Mouse (Mus musculus): ENCODE measurements around the gene Nat9. TPM values are rescaled to one million over a fixed set of nuclear protein-coding genes. Genes with fewer than 3 reads are reported as not detected.

The Nat9 gene
- total and polyA plus RNA-seq, 2 experiments from 2014 or later, result 7.7 to 21.6 TPM

DNA sequence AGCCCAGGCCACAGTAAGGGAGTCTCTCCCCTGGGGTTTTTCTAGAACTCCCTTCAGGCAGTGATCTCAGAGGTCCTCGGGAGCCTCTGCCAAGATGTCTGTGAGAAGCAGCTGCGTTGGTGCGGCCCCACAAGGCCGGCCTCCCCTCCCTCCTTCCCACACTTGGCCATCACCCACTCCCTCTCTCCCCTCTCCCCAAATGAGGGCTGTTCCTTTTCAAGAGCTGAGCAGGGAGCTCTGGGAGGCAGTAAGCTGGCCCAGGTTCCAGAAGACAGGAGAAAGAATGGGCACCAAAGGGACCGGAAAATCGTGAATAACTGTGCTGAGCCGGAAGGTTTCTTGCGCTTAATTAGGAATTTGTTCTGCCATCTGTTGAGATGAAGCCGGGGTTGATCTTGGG is 44.3 kb upstream of the Nat9 start:
- Histone ChIP-seq H3K4me2 (ENCODE audit: low read depth, low read length) (no peak overlapping the region), H3K27ac (ENCODE audit: low read depth) (peak overlapping the region; percentile 52; the same call in 1 of the 2 replicates), H3K9me3 (replicated peaks; ENCODE audit: control insufficient read depth, low read length) (no peaks in the 10 kb centered on the region), H3K36me3 (replicated peaks; ENCODE audit: control insufficient read depth, insufficient read depth, low read length) (no peaks in the 10 kb centered on the region), H3K9ac (replicated peaks; ENCODE audit: low read depth, low read length) (no peak overlapping the region), H3K4me1 (ENCODE audit: control insufficient read depth, insufficient read depth) (peaks cover 14% of the 10 kb centered on the region), H3K27me3 (ENCODE audit: control insufficient read depth, insufficient read depth, low read length) (no peaks in the 10 kb centered on the region), H3K4me3 (ENCODE audit: low read depth, low read length) (no peak overlapping the region)
- WGBS, result 79% methylated on average over 9 of the region's 9 CpGs
- TF ChIP-seq EP300 (IDR thresholded peaks at IDR 0.05; ENCODE audit: low read depth) (no peak), CTCF (IDR thresholded peaks at IDR 0.05; ENCODE audit: low read depth) (no peak)
- ATAC-seq (ENCODE audit: insufficient read depth, low read depth) (no peak), DNase-seq (ENCODE audit: low spot score) (no peak)

DNA sequence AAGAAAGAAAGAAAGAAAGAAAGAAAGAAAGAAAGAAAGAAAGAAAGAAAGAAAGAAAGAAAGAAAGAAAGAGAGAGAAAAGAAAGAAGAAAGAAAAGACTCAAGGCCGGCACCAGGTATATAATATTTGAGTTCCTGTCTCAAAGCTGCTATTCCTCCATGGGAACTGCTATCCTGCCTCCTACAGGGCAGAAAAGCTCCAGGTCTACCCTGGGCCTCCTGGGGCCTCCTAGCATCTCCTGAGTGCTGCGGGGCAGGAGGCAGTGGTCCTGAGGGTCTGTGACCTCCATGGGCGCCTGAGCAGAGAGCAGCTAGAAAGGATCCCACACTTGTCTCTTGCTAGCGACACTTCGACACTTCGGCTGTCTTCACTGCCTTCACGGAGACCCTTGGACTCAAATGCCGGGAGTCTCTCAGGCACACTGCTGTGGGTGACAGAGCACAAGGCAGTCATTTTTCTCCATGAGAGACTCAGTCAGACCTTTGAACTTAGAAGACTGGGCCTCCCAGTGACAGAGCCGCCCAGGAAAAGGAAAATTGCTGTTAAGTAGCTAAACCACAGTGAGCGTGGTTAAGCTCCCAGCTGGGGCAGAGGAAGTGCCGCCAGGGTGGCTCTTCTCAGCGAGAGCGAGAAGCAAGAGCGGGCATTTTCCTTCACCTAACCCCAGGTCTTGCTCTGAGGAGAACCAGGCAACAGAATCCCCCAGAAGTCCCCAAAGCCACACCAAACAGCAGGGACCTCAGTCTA is 43.7 kb upstream of the Nat9 start:
- no peak overlapping the region for H3K4me3 ChIP-seq (ENCODE audit: low read depth, low read length)
- WGBS, result 78% methylated on average over 14 of the region's 14 CpGs
- no peaks in the 10 kb centered on the region for H3K9me3 ChIP-seq (replicated peaks; ENCODE audit: control insufficient read depth, low read length)
- no peak overlapping the region for H3K9ac ChIP-seq (replicated peaks; ENCODE audit: low read depth, low read length)
- H3K4me1 ChIP-seq (ENCODE audit: control insufficient read depth, insufficient read depth), result peaks cover 17% of the 10 kb centered on the region
- no peak for TF ChIP-seq EP300 (IDR thresholded peaks at IDR 0.05; ENCODE audit: low read depth)
- H3K27me3 ChIP-seq (ENCODE audit: control insufficient read depth, insufficient read depth, low read length), result no peaks in the 10 kb centered on the region
- no peak overlapping the region for H3K4me2 ChIP-seq (ENCODE audit: low read depth, low read length)
- ATAC-seq (ENCODE audit: insufficient read depth, low read depth), result no peak
- peak overlapping the region; percentile 52; the same call in 1 of the 2 replicates for H3K27ac ChIP-seq (ENCODE audit: low read depth)
- DNase-seq (ENCODE audit: low spot score), result no peak
- H3K36me3 ChIP-seq (replicated peaks; ENCODE audit: control insufficient read depth, insufficient read depth, low read length), result no peaks in the 10 kb centered on the region

- H3K27me3 ChIP-seq (ENCODE audit: control insufficient read depth, insufficient read depth, low read length), result no peaks in the 10 kb centered on the region
- H3K4me1 ChIP-seq (ENCODE audit: control insufficient read depth, insufficient read depth), result peaks cover 28% of the 10 kb centered on the region
- H3K9me3 ChIP-seq (replicated peaks; ENCODE audit: control insufficient read depth, low read length), result no peaks in the 10 kb centered on the region
- DNase-seq (ENCODE audit: low spot score) (peak; percentile 46), ATAC-seq (ENCODE audit: insufficient read depth, low read depth) (peak; percentile 77)
- H3K9ac ChIP-seq (replicated peaks; ENCODE audit: low read depth, low read length), result no peak overlapping the region
- H3K4me3 ChIP-seq (ENCODE audit: low read depth, low read length), result no peak overlapping the region
- 43% methylated on average over 15 of the region's 15 CpGs for WGBS
- TF ChIP-seq EP300 (IDR thresholded peaks at IDR 0.05; ENCODE audit: low read depth) (no peak), CTCF (IDR thresholded peaks at IDR 0.05; ENCODE audit: low read depth) (no peak)
- no peaks in the 10 kb centered on the region for H3K36me3 ChIP-seq (replicated peaks; ENCODE audit: control insufficient read depth, insufficient read depth, low read length)
- H3K27ac ChIP-seq (ENCODE audit: low read depth), result 0 out of 2 replicates have a peak overlapping the region, but pooled peaks have one; percentile 7
- H3K4me2 ChIP-seq (ENCODE audit: low read depth, low read length), result no peak overlapping the region
Observed at GRCm38 (mm10) chr11:115229021-115229930, 41.6 kb upstream of the Nat9 start.

DNA sequence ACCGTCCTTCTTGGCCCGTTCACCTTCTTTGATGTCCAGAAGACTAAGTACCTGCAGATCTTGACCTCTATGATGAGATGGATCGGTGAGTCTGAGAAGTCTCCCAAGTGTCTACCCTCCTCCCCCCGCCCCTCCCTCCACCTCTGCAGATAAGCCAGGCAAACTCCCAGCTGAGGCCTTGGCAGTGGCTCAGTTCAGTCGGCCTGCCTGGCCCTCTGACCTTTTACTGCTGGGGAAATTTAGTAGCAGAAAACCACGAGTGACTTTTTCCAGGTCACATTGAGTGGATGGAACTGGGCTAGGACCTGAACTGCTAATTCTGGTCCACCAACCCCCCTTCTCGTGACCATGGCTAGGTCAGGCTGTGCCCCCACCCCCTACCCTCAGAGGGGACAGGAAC is 40.8 kb upstream of the Nat9 start:
- 56% methylated on average over 7 of the region's 7 CpGs for WGBS
- H3K27ac ChIP-seq (ENCODE audit: low read depth), result no peak overlapping the region

GRCm38 (mm10) chr11:115227640-115228039 is 40.0 kb upstream of the Nat9 start:
- no peak overlapping the region for H3K9ac ChIP-seq (replicated peaks; ENCODE audit: low read depth, low read length)
- no peaks in the 10 kb centered on the region for H3K27me3 ChIP-seq (ENCODE audit: control insufficient read depth, insufficient read depth, low read length)
- WGBS, result 48% methylated on average over 12 of the region's 12 CpGs
- H3K36me3 ChIP-seq (replicated peaks; ENCODE audit: control insufficient read depth, insufficient read depth, low read length), result no peaks in the 10 kb centered on the region
- no peak overlapping the region for H3K27ac ChIP-seq (ENCODE audit: low read depth)
- TF ChIP-seq CTCF (IDR thresholded peaks at IDR 0.05; ENCODE audit: low read depth) (no peak), EP300 (IDR thresholded peaks at IDR 0.05; ENCODE audit: low read depth) (no peak)
- H3K4me3 ChIP-seq (ENCODE audit: low read depth, low read length), result no peak overlapping the region
- DNase-seq (ENCODE audit: low spot score), result no peak
- peaks cover 43% of the 10 kb centered on the region for H3K4me1 ChIP-seq (ENCODE audit: control insufficient read depth, insufficient read depth)
- H3K4me2 ChIP-seq (ENCODE audit: low read depth, low read length), result no peak overlapping the region
- no peaks in the 10 kb centered on the region for H3K9me3 ChIP-seq (replicated peaks; ENCODE audit: control insufficient read depth, low read length)
- ATAC-seq (ENCODE audit: insufficient read depth, low read depth), result no peak

More for the DNA sequence above, 40.8 kb upstream of the Nat9 start:
- Histone ChIP-seq H3K4me3 (ENCODE audit: low read depth, low read length) (no peak overlapping the region), H3K4me2 (ENCODE audit: low read depth, low read length) (no peak overlapping the region), H3K27me3 (ENCODE audit: control insufficient read depth, insufficient read depth, low read length) (no peaks in the 10 kb centered on the region), H3K36me3 (replicated peaks; ENCODE audit: control insufficient read depth, insufficient read depth, low read length) (no peaks in the 10 kb centered on the region), H3K9me3 (replicated peaks; ENCODE audit: control insufficient read depth, low read length) (no peaks in the 10 kb centered on the region), H3K9ac (replicated peaks; ENCODE audit: low read depth, low read length) (no peak overlapping the region), H3K4me1 (ENCODE audit: control insufficient read depth, insufficient read depth) (peaks cover 35% of the 10 kb centered on the region)
- DNase-seq (ENCODE audit: low spot score) (no peak), ATAC-seq (ENCODE audit: insufficient read depth, low read depth) (no peak)
- no peak for TF ChIP-seq EP300 (IDR thresholded peaks at IDR 0.05; ENCODE audit: low read depth)
- no peak for TF ChIP-seq CTCF (IDR thresholded peaks at IDR 0.05; ENCODE audit: low read depth)
